Mouse (Mus musculus): ENCODE data around the gene Rgs3. TPM values are rescaled to one million over a fixed set of nuclear protein-coding genes. Genes with fewer than 3 reads are reported as not detected.

Rgs3 gene
- 78.3 and 83.9 TPM in 2 replicates for polyA plus RNA-seq (2012; rRNA removed; ENCODE audit: low replicate concordance)

GRCm38 (mm10) chr4:62559797-62560329 lies at the start of gene Rgs3:
Gene Rgs3 (plus strand): TSS chr4:62559847.

DNA sequence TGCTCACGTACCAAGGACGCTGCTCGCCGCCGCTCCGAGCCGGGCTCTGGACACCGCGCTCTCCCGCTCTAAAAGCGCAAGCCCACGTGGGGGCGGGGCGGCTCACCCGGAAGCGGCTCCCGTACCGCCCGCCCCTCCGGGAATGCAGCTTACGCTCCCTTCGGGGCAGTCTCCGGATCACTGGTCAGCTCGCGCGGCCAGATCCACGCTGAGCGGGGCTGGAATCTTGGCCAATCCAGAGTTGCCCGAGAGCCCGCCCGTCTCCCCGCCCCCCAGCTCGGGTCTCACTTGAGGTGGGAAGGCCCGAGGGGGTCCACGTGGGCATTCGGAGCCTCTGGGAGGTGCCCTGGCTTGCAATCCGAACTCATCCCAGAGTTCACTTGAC lies 39.8 kb upstream of the Rgs3 start, which contains the start of gene Alad:
Alad (minus strand) TSS at position 70 of the 385 bp plus-strand sequence.

DNA sequence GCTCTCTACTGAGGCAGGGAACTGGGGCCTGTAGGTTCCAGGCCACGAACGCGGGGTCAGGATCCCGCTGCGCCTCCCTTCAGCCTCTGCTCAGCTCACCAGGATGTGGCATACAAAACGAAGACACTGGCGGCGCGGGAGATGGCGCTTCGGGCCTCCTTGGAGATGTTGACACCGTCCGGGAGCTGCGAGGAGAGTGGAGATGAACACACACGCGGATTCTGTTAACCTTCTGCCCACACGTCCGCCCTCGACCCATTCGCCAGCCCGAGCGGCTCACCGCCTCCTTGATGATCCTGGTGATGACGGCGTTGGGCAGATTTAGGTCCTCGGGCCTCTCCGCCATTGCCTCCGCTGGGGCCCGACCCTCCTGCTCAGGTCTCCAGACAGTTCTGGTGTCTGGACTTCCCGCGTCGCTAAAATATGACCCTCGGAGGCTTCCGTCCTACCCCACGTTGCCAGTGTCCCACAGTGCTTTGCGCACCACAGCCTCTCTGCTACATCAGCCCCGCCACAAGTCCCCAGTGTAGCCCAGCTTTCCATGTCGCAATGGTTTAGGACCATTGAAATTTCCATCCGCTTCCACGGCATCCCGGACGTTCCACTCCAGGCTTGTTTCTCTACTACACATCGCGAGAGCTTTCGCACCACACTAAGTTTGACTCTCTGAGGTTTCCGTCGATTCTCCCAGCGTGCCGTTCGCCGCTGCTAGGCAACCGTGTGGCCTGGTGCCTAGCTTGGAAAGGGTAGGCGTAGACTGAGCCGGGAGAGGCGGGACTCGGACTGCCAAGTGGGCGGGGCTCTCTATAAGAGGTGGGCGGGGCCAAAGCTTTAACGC lies 34.8 kb upstream of the Rgs3 start, which contains the start of the genes Pole3 and 4933430I17Rik:
Pole3 (minus strand) TSS at position 418 of the 838 bp plus-strand sequence.
4933430I17Rik (plus strand) TSS at position 719 of the 838 bp plus-strand sequence.

Other genes with a start within 250 kb of the Rgs3 start
- 42.8 and 49.2 TPM in 2 replicates for gene Fkbp15, start 199.3 kb upstream of the Rgs3 start, polyA plus RNA-seq (2012; rRNA removed; ENCODE audit: low replicate concordance)
- 9.0 and 21.7 TPM in 2 replicates for gene Slc31a1, start 199.1 kb upstream of the Rgs3 start, polyA plus RNA-seq (2012; rRNA removed; ENCODE audit: low replicate concordance)
- gene Cdc26, start 151.2 kb upstream of the Rgs3 start, polyA plus RNA-seq (2012; rRNA removed; ENCODE audit: low replicate concordance) = 19.6 and 32.2 TPM in 2 replicates
- 9.4 and 14.1 TPM in 2 replicates for gene Prpf4, start 151.1 kb upstream of the Rgs3 start, polyA plus RNA-seq (2012; rRNA removed; ENCODE audit: low replicate concordance)
- gene Rnf183, start 124.6 kb upstream of the Rgs3 start, polyA plus RNA-seq (2012; rRNA removed; ENCODE audit: low replicate concordance) = 0.24 and 0.49 TPM in 2 replicates
- gene Wdr31, start 89.0 kb upstream of the Rgs3 start, polyA plus RNA-seq (2012; rRNA removed; ENCODE audit: low replicate concordance) = 0.62 and 1.2 TPM in 2 replicates
- gene Bspry, start 79.8 kb upstream of the Rgs3 start, polyA plus RNA-seq (2012; rRNA removed; ENCODE audit: low replicate concordance) = 10.6 and 11.3 TPM in 2 replicates
- 12.1 and 15.6 TPM in 2 replicates for gene Hdhd3, start 56.4 kb upstream of the Rgs3 start, polyA plus RNA-seq (2012; rRNA removed; ENCODE audit: low replicate concordance)
- gene Alad, start 39.9 kb upstream of the Rgs3 start, polyA plus RNA-seq (2012; rRNA removed; ENCODE audit: low replicate concordance) = 132 and 139 TPM in 2 replicates
- 10.1 and 17.1 TPM in 2 replicates for gene Pole3, start 34.8 kb upstream of the Rgs3 start, polyA plus RNA-seq (2012; rRNA removed; ENCODE audit: low replicate concordance)
- gene 4933430I17Rik, start 34.5 kb upstream of the Rgs3 start, polyA plus RNA-seq (2012; rRNA removed; ENCODE audit: low replicate concordance) = 0.22 TPM in 1 of 2 replicates, not detected in the other

Data from mammary gland, adult 2 months (tissue).